ENCODE assay signal across 17 mouse cellular contexts in genomic region chr16:97512347-97512751, GRCm38 (mm10). TPM values are rescaled to one million over a fixed set of nuclear protein-coding genes. Genes with fewer than 3 reads are reported as not detected.
A peak's percentile ranks its signal among the peaks of the same experiment; 100 is the strongest.
DNase-seq lines count a peak whose midpoint lies in the region; ATAC-seq and TF ChIP-seq lines count a peak whose summit lies in the region.
"Had no signal": no experiment of that assay in that cellular context is flagged by ENCODE, and none has a peak within 500 bp of the region (broad histone marks: within the 10 kb centered on the region; RNA-seq: fewer than 3 reads in every experiment).

No protein-coding gene starts in this region.

- TF ChIP-seq RAD21 in CH12.LX (IDR thresholded peaks at IDR 0.05; ENCODE audit: low read depth, low read length), result peak; percentile 9

- H3K36me3 ChIP-seq in heart, embryonic 14.5 days (ENCODE audit: control insufficient read depth, insufficient read depth, low read length), result no peaks in the 10 kb centered on the region
- H3K36me3 ChIP-seq in CH12.LX (replicated peaks in 1 of 2; ENCODE audit: control insufficient read depth in 1 of 2, insufficient read depth in 1 of 2, low read length in 1 of 2), result no peaks in the 10 kb centered on the region
- no peaks in the 10 kb centered on the region for H3K36me3 ChIP-seq in hindbrain, embryonic 14.5 days (replicated peaks; ENCODE audit: control insufficient read depth, insufficient read depth)
- H3K36me3 ChIP-seq: limb, embryonic 12.5 days had no signal

- H3K4me2 ChIP-seq in heart, embryonic 14.5 days (ENCODE audit: low read length), result no peak overlapping the region
- H3K4me2 ChIP-seq in CH12.LX (ENCODE audit: insufficient read depth, low read depth, poor library complexity, severe bottlenecking), result no peak overlapping the region
- no peak overlapping the region for H3K4me2 ChIP-seq in hindbrain, embryonic 14.5 days (replicated peaks)
- H3K4me2 ChIP-seq: limb, embryonic 12.5 days had no signal

- intact Hi-C loops in heart, postnatal 36 days (cut with DNase I), result no loop called here
- intact Hi-C loops in left cerebral cortex, adult 2 months (cut with DNase I), result no loop called here

- DNase-seq in heart, postnatal 36 days, result no peak
- DNase-seq in CH12.LX (ENCODE audit: extremely low read depth), result no peak
- no peak for DNase-seq in left cerebral cortex, adult 2 months (ENCODE audit: extremely low spot score in 1 of 2, low spot score in 2 of 2)
- DNase-seq in hindbrain, embryonic 14.5 days (ENCODE audit: low spot score), result no peak
- DNase-seq: cerebellum, adult 8-10 months; heart, postnatal 4 days had no signal

- no peaks in the 10 kb centered on the region for H3K9me3 ChIP-seq in heart, embryonic 14.5 days (ENCODE audit: control insufficient read depth, low read length)
- H3K9me3 ChIP-seq in CH12.LX (replicated peaks; ENCODE audit: low read length), result no peaks in the 10 kb centered on the region
- no peaks in the 10 kb centered on the region for H3K9me3 ChIP-seq in hindbrain, embryonic 14.5 days (ENCODE audit: control insufficient read depth, low read length)
- H3K9me3 ChIP-seq: limb, embryonic 12.5 days had no signal

- no peak for TF ChIP-seq EP300 in CH12.LX (IDR thresholded peaks at IDR 0.05; ENCODE audit: low read length)

- no peak overlapping the region for H3K4me3 ChIP-seq in heart, embryonic 14.5 days (ENCODE audit: control insufficient read depth in 1 of 2, insufficient read depth in 1 of 2, low read depth in 1 of 2, low read length in 2 of 2)
- H3K4me3 ChIP-seq in CH12.LX (replicated peaks in 1 of 3; ENCODE audit: low read depth in 2 of 3, low read length in 2 of 3, poor library complexity in 1 of 3), result no peak overlapping the region
- no peak overlapping the region for H3K4me3 ChIP-seq in left cerebral cortex, adult 2 months
- H3K4me3 ChIP-seq in hindbrain, embryonic 14.5 days (replicated peaks; ENCODE audit: low read length), result no peak overlapping the region
- H3K4me3 ChIP-seq: limb, embryonic 12.5 days had no signal

- H3K27me3 ChIP-seq in heart, embryonic 14.5 days (ENCODE audit: control insufficient read depth, insufficient read depth, low read length), result no peaks in the 10 kb centered on the region
- no peaks in the 10 kb centered on the region for H3K27me3 ChIP-seq in CH12.LX (replicated peaks)
- H3K27me3 ChIP-seq in hindbrain, embryonic 14.5 days (ENCODE audit: control insufficient read depth, insufficient read depth, low read length), result no peaks in the 10 kb centered on the region
- H3K27me3 ChIP-seq: limb, embryonic 12.5 days had no signal

- peak in 1 of 2 experiments; percentile 53; a peak in 2 of 4 replicates for TF ChIP-seq CTCF in CH12.LX (conservative IDR thresholded peaks at IDR 0.05 in 1 of 2, IDR thresholded peaks at IDR 0.05 in 1 of 2; ENCODE audit: low read depth in 2 of 2, low read length in 2 of 2)
- no peak for TF ChIP-seq CTCF in left cerebral cortex, adult 2 months (IDR thresholded peaks at IDR 0.05)

- no peak for TF ChIP-seq POLR2A in CH12.LX (IDR thresholded peaks at IDR 0.05; ENCODE audit: low read depth, low read length)

- in situ Hi-C loops in CH12.LX (cut with MboI; ENCODE audit: low pct_ligation_motif_present, low pct_unique_long_range_greater_than_20kb, low sequenced_read_pairs), result no loop called here

- H3K79me2 ChIP-seq in CH12.LX (replicated peaks; ENCODE audit: control insufficient read depth, extremely low read depth, insufficient read depth, poor library complexity, severe bottlenecking), result no peaks in the 10 kb centered on the region

- ATAC-seq in heart, embryonic 14.5 days (ENCODE audit: insufficient number of reproducible peaks, insufficient read depth, low FRiP score, low read depth), result 0 out of 2 replicates have a peak, but pooled peaks have one; percentile 21
- peak; percentile 7 to 12; a peak in 1 of 4 replicates for ATAC-seq in hematopoietic stem cell, adult 5-6 weeks (replicated peaks in 1 of 2; ENCODE audit: insufficient read depth in 1 of 2, low FRiP score in 2 of 2, low TSS enrichment in 1 of 2, low read depth in 1 of 2, poor library complexity in 2 of 2, severe bottlenecking in 2 of 2)
- ATAC-seq in megakaryocyte-erythroid progenitor cell, adult 5-6 weeks (replicated peaks; ENCODE audit: low FRiP score, low TSS enrichment, poor library complexity, severe bottlenecking), result peak; percentile 58
- no peak for ATAC-seq in hindbrain, embryonic 14.5 days (ENCODE audit: low FRiP score)
- no peak for ATAC-seq in frontal cortex, adult (ENCODE audit: low TSS enrichment)

- dilution Hi-C loops in CH12.LX (cut with MboI; ENCODE audit: extremely low pct_ligation_motif_present, extremely low pct_unique_long_range_greater_than_20kb, low sequenced_read_pairs), result no loop called here

- peaks cover 4 to 6% of the 10 kb centered on the region in 2 experiments; a peak in 2 of 4 replicates for H3K4me1 ChIP-seq in heart, embryonic 14.5 days (ENCODE audit: control insufficient read depth in 2 of 2, insufficient read depth in 2 of 2, low read length in 2 of 2)
- peaks cover 0 to 14% of the 10 kb centered on the region in 2 experiments; a peak in 2 of 4 replicates for H3K4me1 ChIP-seq in CH12.LX (ENCODE audit: control insufficient read depth in 1 of 2, insufficient read depth in 2 of 2)
- no peaks in the 10 kb centered on the region for H3K4me1 ChIP-seq in hindbrain, embryonic 14.5 days (replicated peaks; ENCODE audit: control insufficient read depth, insufficient read depth, low read length)
- H3K4me1 ChIP-seq: limb, embryonic 12.5 days had no signal

- no peak overlapping the region for H3K9ac ChIP-seq in heart, embryonic 14.5 days (ENCODE audit: low read length)
- no peak overlapping the region for H3K9ac ChIP-seq in CH12.LX (ENCODE audit: insufficient read depth, low read depth)
- H3K9ac ChIP-seq in hindbrain, embryonic 14.5 days, result no peak overlapping the region
- H3K9ac ChIP-seq: limb, embryonic 12.5 days had no signal

- WGBS in heart, embryonic 14.5 days, result 88% methylated on average over 12 of the region's 12 CpGs
- WGBS in hindbrain, embryonic 14.5 days, result 92% methylated on average over 12 of the region's 12 CpGs

- H3K27ac ChIP-seq in heart, embryonic 14.5 days (replicated peaks in 1 of 2; ENCODE audit: control insufficient read depth in 1 of 2, insufficient read depth in 1 of 2, low read depth in 2 of 2, low read length in 2 of 2), result no peak overlapping the region
- no peak overlapping the region for H3K27ac ChIP-seq in CH12.LX (ENCODE audit: insufficient read depth, low read depth)
- H3K27ac ChIP-seq in left cerebral cortex, adult 2 months, result no peak overlapping the region
- no peak overlapping the region for H3K27ac ChIP-seq in hindbrain, embryonic 14.5 days
- H3K27ac ChIP-seq: limb, embryonic 12.5 days had no signal

TF ChIP-seq in CH12.LX, 34 proteins besides CTCF, POLR2A, EP300 and RAD21:
- TF ChIP-seq MAFK (IDR thresholded peaks at IDR 0.05; ENCODE audit: insufficient replicate concordance, low read length) (no peak), SMC3 (IDR thresholded peaks at IDR 0.05; ENCODE audit: low read depth, low read length) (peak; percentile 16), NELFE (IDR thresholded peaks at IDR 0.05; ENCODE audit: low read depth, low read length) (no peak)

RNA-seq across cellular contexts. Expression of gene Fam3b, which starts 2.3 kb away (rescaled TPM):
- not detected in 2 replicates for polyA plus RNA-seq in heart, embryonic 14.5 days (2014; fragmentation: Nextera tagmentation; extraction: Ambion mirVana)
- total RNA-seq in heart, postnatal 36 days (2021), result not detected
- not detected in 2 replicates for total RNA-seq in CH12.LX (2012; rRNA removed)
- 0.38 TPM in 1 of 2 replicates, not detected in the other for total RNA-seq in CH12.LX (2014; rRNA removed)
- polyA plus RNA-seq in CH12.LX (2012; ENCODE audit: insufficient read length, low read depth), result not detected in 2 replicates
- 1.4 TPM in 1 of 2 replicates, not detected in the other for total RNA-seq in hematopoietic stem cell, adult 5-6 weeks (2017)
- total RNA-seq in megakaryocyte-erythroid progenitor cell, adult 5-6 weeks (2014; fragmentation: Nextera tagmentation), result not detected in 2 replicates
- total RNA-seq in megakaryocyte-erythroid progenitor cell, adult 5-6 weeks (2017), result 3.7 TPM in 1 of 2 replicates, not detected in the other
- total RNA-seq in left cerebral cortex, adult 2 months (2021), result not detected
- not detected in 2 replicates for polyA plus RNA-seq in hindbrain, embryonic 14.5 days (2014; fragmentation: Nextera tagmentation; extraction: Ambion mirVana)
- total RNA-seq: adrenal gland, adult 18-20 months; heart, adult 18-20 months; heart, postnatal 4 days; midbrain, postnatal 0 days had no signal
- polyA plus RNA-seq: frontal cortex, adult 2 months; kidney, embryonic 14.5 days; limb, embryonic 12.5 days; midbrain, postnatal 0 days; neural tube, embryonic 14.5 days had no signal

RNA-seq across cellular contexts. Expression of gene Mx1, which starts 49.6 kb away (rescaled TPM):
- polyA plus RNA-seq in heart, embryonic 14.5 days (2014; fragmentation: Nextera tagmentation; extraction: Ambion mirVana), result 0.66 and 0.68 TPM in 2 replicates
- total RNA-seq in heart, postnatal 36 days (2021), result 1 to 10 TPM; 2.0 to 4.0 TPM
- total RNA-seq in CH12.LX (2012; rRNA removed) (0.72 and 2.2 TPM in 2 replicates), CH12.LX (2014; rRNA removed) (7.8 and 10.5 TPM in 2 replicates)
- 7.9 and 8.6 TPM in 2 replicates for polyA plus RNA-seq in CH12.LX (2012; ENCODE audit: insufficient read length, low read depth)
- total RNA-seq in hematopoietic stem cell, adult 5-6 weeks (2017), result 7.1 and 28.8 TPM in 2 replicates
- 0.37 TPM in 1 of 2 replicates, not detected in the other for total RNA-seq in megakaryocyte-erythroid progenitor cell, adult 5-6 weeks (2014; fragmentation: Nextera tagmentation)
- total RNA-seq in megakaryocyte-erythroid progenitor cell, adult 5-6 weeks (2017), result 2.6 TPM in 1 of 2 replicates, not detected in the other
- under 1 TPM; 0.36 to 0.70 TPM for total RNA-seq in left cerebral cortex, adult 2 months (2021)
- 0.25 TPM in 1 of 2 replicates, not detected in the other for polyA plus RNA-seq in hindbrain, embryonic 14.5 days (2014; fragmentation: Nextera tagmentation; extraction: Ambion mirVana)
- polyA plus RNA-seq: kidney, embryonic 14.5 days; limb, embryonic 12.5 days; neural tube, embryonic 14.5 days had no signal

Comparison
In these comparisons a context has a peak if more than half of its experiments do, and no peak if none do; other contexts are left out.
1. ATAC-seq: peak in heart, embryonic 14.5 days (single experiment), hematopoietic stem cell, adult 5-6 weeks (2 of 2) and megakaryocyte-erythroid progenitor cell, adult 5-6 weeks (single experiment); none in hindbrain, embryonic 14.5 days (single experiment) and frontal cortex, adult (single experiment).